Mouse (Mus musculus) heart, embryonic 10.5 days (tissue): ENCODE results near the gene Cdhr4. TPM values are rescaled to one million over a fixed set of nuclear protein-coding genes. Genes with fewer than 3 reads are reported as not detected.
A peak's percentile ranks its signal among the peaks of the same experiment; 100 is the strongest.

Experiments used
- DNase-seq: peaks from one replicate; pipeline ENCODE4 v3.0.0-alpha.2; 2017; ENCODE audit warnings: low spot score
- H3K27ac ChIP-seq: fragments of 300-500 bp; sonication (generic); 2 replicates; pipeline ENCODE4 v1.5.1; 2016; ENCODE audit warnings: mild to moderate bottlenecking
- H3K27me3 ChIP-seq: fragments of 300-500 bp; sonication (generic); 2 replicates; pipeline ENCODE4 v1.6.1; 2016; ENCODE audit warnings: mild to moderate bottlenecking; ENCODE audit not compliant: poor library complexity, insufficient read depth, severe bottlenecking
- H3K36me3 ChIP-seq: fragments of 300-500 bp; sonication (generic); 2 replicates; pipeline ENCODE4 v1.6.1; 2016; ENCODE audit warnings: mild to moderate bottlenecking, moderate library complexity
- H3K4me1 ChIP-seq: fragments of 300-500 bp; sonication (generic); 2 replicates; pipeline ENCODE4 v1.6.1; 2016; ENCODE audit warnings: mild to moderate bottlenecking
- H3K4me3 ChIP-seq: fragments of 300-500 bp; sonication (generic); 2 replicates; pipeline ENCODE4 v1.5.1; 2016; ENCODE audit warnings: mild to moderate bottlenecking, moderate library complexity
- H3K9me3 ChIP-seq: fragments of 300-500 bp; sonication (generic); 2 replicates; pipeline ENCODE4 v1.6.1; 2016; ENCODE audit warnings: mild to moderate bottlenecking, moderate library complexity
- WGBS: fragments of 180-500 bp; shearing (Covaris S2); methylation state at CpG from one replicate; pipeline ENCODE4 v1.1.7; 2016; 5-methylcytosine and 5-hydroxymethylcytosine counted together
- polyA plus RNA-seq: library from polyadenylated mRNA; unstranded; fragments of >200 nt; fragmentation: Nextera tagmentation; extraction: Ambion mirVana; gene quantifications from 2 replicates; pipeline ENCODE4 v1.2.1, GENCODE M21; 2016

Gene Cdhr4
- polyA plus RNA-seq, 1 experiment from 2014 or later, result 4.0 TPM

- peak overlapping the region; percentile 67; the same call in 1 of the 2 replicates for H3K27ac ChIP-seq
- H3K27me3 ChIP-seq, result no peaks in the 10 kb centered on the region
- DNase-seq, result peak; percentile 94
- no peak overlapping the region for H3K4me3 ChIP-seq
- H3K36me3 ChIP-seq, result peaks cover 73% of the 10 kb centered on the region
- no peaks in the 10 kb centered on the region for H3K9me3 ChIP-seq
- H3K4me1 ChIP-seq, result peaks cover 17% of the 10 kb centered on the region
- 21% methylated on average over 5 of the region's 5 CpGs for WGBS
Observed at GRCm38 (mm10) chr9:107963700-107964099, 28.6 kb upstream of the Cdhr4 start.

- Histone ChIP-seq H3K36me3 (peaks cover 71% of the 10 kb centered on the region), H3K4me3 (no peak overlapping the region), H3K27ac (peak overlapping the region; percentile 67), H3K4me1 (peaks cover 17% of the 10 kb centered on the region), H3K27me3 (no peaks in the 10 kb centered on the region), H3K9me3 (no peaks in the 10 kb centered on the region)
- no peak for DNase-seq
- WGBS, result 88% methylated on average over 9 of the region's 9 CpGs
Observed at GRCm38 (mm10) chr9:107964681-107965080, 27.6 kb upstream of the Cdhr4 start.

DNA sequence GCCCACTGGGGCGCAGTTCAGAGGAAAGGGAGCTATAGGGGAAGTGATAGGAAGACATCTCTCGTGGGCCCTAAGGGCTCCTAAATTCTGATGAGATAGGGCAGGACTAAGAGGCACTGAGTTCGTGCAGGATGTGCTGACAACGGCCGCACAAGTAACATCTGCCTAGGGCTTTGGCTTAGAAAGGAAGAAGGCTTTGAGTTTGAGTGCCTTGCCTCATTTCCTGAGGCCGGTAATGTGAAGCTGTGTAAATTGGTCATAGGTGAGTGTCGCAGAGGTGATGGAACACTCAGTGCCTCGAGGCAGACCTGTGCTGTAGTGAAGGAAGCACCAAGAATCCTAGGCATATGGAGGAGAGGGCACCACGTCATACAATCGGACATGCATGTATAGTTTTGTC is 25.6 kb upstream of the Cdhr4 start:
- WGBS, result 81% methylated on average over 10 of the region's 10 CpGs
- H3K9me3 ChIP-seq, result no peaks in the 10 kb centered on the region
- no peaks in the 10 kb centered on the region for H3K27me3 ChIP-seq
- peaks cover 71% of the 10 kb centered on the region for H3K36me3 ChIP-seq
- peak overlapping the region; percentile 4; the same call in 1 of the 2 replicates for H3K27ac ChIP-seq
- peaks cover 27% of the 10 kb centered on the region for H3K4me1 ChIP-seq
- DNase-seq, result no peak
- H3K4me3 ChIP-seq, result no peak overlapping the region

DNA sequence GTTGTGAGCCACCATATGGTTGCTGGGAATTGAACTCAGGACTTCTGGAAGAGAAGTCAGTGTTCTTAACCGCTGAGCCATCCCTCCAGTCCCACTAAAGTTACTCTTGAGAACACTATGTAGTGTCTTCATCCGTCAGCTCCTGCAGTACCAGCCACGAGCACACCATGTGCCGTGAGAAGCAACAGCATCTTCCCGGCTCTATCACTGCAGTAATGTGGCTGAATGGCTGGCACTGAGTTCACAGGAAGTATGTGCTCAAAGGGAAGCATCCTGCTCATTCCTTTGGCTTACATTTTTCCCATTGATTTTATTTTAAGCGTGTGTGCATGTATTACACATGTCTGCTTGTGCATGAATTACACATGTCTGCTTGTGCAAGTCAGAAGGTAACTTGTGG is 24.9 kb upstream of the Cdhr4 start:
- H3K27me3 ChIP-seq, result no peaks in the 10 kb centered on the region
- peaks cover 25% of the 10 kb centered on the region for H3K4me1 ChIP-seq
- H3K36me3 ChIP-seq, result peaks cover 71% of the 10 kb centered on the region
- WGBS, result 80% methylated on average over 6 of the region's 6 CpGs
- H3K9me3 ChIP-seq, result no peaks in the 10 kb centered on the region
- H3K27ac ChIP-seq, result no peak overlapping the region
- DNase-seq, result no peak
- no peak overlapping the region for H3K4me3 ChIP-seq

DNA sequence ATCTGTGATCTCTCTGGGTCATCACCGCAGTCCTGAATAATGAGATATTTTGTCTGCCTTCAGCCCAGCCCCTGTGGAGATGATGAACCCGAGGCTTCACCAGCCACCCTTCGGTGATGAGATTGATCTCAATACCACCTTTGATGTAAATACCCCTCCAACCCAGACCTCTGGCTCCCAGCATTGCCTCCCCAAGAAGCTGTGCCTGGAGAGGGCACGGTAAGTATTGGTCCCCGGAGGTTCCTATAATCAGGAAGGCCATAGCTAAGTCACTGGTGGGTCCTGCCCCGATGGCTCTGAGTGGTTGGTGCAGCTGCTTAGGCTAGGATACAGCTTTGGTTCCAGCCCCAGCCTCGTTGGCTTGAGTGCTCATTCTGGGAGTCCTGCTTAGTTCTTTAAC is 23.8 kb upstream of the Cdhr4 start:
- 84% methylated on average over 7 of the region's 7 CpGs for WGBS
- Histone ChIP-seq H3K27ac (no peak overlapping the region), H3K4me1 (peaks cover 24% of the 10 kb centered on the region; the same call in 1 of the 2 replicates), H3K9me3 (no peaks in the 10 kb centered on the region), H3K4me3 (no peak overlapping the region), H3K27me3 (no peaks in the 10 kb centered on the region), H3K36me3 (peaks cover 66% of the 10 kb centered on the region)
- DNase-seq, result no peak

DNA sequence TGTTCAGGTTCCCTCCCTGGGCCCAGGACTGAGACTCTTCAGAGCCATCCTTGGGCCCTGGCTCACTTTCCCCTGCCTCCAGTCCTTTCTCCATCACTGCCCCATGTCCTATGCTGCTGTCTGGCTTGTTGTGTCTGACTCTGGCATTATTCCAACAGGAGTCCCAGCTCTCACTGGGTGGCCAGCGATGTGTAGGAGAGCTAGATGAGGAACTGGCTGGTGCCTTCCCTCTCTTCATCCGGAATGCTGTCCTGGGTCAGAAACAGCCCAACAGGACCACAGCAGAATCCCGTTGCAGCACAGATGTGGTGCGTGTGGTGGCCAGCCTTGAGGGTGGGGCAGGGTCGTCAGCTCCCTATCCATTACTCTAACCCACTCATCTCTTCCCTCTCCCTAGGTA is 22.0 kb upstream of the Cdhr4 start:
- peaks cover 32% of the 10 kb centered on the region for H3K4me1 ChIP-seq
- H3K4me3 ChIP-seq, result no peak overlapping the region
- H3K9me3 ChIP-seq, result no peaks in the 10 kb centered on the region
- WGBS, result 93% methylated on average over 5 of the region's 5 CpGs
- no peak for DNase-seq
- H3K27ac ChIP-seq, result peak overlapping the region; percentile 59; the same call in 1 of the 2 replicates
- H3K27me3 ChIP-seq, result no peaks in the 10 kb centered on the region
- H3K36me3 ChIP-seq, result peaks cover 54% of the 10 kb centered on the region

DNA sequence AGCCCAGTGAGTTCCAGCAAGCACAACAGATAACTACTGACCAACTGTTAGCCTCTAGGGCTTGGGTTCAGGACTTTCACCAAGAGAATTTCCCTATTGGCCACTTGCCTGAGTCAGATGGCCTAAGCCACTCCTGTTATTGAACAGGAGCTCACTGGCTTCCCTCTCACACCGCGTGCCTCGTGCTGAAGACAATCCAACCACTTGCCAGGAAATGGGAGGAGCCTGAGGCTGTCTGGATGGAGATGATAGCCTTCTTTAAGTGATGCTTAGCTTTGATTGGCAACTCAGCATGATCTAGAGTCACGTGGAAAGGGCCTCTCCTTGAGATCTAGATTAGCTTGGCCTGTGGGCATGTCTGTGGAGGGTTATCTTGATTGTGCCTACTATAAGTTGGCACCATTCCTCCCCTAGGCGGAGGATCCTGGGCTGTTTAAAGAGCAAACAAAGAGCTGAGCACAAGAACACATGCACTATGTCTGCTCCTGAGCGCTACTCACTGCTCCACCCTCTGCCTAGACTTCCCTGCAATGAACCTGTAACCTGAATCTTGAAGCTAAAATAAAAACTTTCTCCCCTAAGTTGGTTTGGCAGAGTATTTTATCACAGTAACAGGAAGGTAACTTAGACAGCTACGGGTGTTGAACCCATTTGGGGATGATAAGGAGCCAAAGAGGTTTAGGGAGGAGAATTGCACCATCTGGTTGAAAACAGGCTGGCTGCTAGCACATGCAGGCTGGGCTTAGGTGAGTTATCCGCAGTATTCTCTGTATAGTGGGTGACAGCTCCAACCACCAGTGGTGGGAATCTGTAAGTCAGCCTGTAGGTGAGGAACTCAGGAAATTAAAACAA is 20.4 kb upstream of the Cdhr4 start:
- peak overlapping the region; percentile 59 for H3K27ac ChIP-seq
- 55% methylated on average over 8 of the region's 8 CpGs for WGBS
- H3K4me1 ChIP-seq, result peaks cover 44% of the 10 kb centered on the region

GRCm38 (mm10) chr9:107974491-107975171 is 17.7 kb upstream of the Cdhr4 start:
- H3K4me1 ChIP-seq, result peaks cover 61% of the 10 kb centered on the region
- peak overlapping the region; percentile 54 for H3K4me3 ChIP-seq
- H3K27me3 ChIP-seq, result no peaks in the 10 kb centered on the region
- H3K27ac ChIP-seq, result peak overlapping the region; percentile 92
- no peaks in the 10 kb centered on the region for H3K9me3 ChIP-seq
- peak; percentile 87 for DNase-seq
- peaks cover 51% of the 10 kb centered on the region for H3K36me3 ChIP-seq
- WGBS, result 36% methylated on average over 10 of the region's 10 CpGs

More for the DNA sequence above, 20.4 kb upstream of the Cdhr4 start:
- Histone ChIP-seq H3K4me3 (no peak overlapping the region), H3K27me3 (no peaks in the 10 kb centered on the region), H3K36me3 (peaks cover 50% of the 10 kb centered on the region), H3K9me3 (no peaks in the 10 kb centered on the region)
- peak; percentile 91 for DNase-seq

DNA sequence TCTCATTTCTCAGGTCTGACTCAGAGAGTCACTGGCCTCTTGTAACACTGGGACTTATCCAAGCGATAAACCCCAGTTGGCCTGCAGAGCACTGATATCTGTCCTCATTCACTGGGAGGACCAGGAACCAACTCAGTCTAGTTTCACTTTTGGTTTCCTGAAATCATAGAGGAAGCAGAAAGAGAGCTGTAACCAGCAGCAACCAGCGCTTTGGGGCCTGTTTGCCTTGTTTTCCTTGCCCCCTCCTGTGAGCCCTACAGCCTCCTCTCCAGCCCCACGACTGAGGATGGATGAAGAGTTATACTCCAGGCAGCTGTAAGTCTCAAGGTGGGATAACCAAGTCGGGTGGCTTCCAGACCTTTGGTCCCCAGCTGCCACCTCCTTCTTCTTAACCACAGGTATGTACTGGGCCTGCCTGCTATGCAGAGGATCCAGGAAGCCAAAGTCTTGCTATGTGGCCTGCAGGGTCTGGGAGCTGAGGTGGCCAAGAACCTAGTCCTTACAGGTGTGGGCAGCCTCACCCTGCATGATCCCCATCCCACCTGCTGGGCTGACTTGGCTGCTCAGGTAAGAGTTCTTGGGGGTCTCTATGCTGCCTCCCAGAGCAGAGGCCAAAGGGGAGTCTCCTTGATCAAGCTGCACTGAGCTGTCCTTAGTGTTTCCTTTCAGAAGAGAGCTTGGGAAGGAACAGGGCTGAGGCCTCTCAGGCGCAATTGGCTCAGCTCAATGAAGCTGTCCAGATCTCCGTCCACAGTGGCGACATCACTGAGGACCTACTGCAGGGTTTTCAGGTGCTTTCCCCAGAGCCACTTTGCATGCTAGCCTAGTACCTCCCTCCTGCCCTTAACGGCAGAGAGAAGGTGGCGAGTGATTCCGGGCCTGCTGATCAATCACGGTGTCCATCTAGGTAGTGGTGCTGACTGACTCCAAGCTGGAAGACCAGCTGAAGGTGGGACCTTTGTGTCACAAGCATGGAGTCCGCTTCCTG is 16.6 kb upstream of the Cdhr4 start, which contains the start of gene Uba7:
Gene Uba7 (plus strand): TSS at position 107 of the 988 bp plus-strand sequence.
- Histone ChIP-seq H3K9me3 (no peaks in the 10 kb centered on the region), H3K27ac (peak within 1 kb of the TSS; percentile 92), H3K4me1 (peaks cover 66% of the 10 kb centered on the region), H3K27me3 (no peaks in the 10 kb centered on the region), H3K4me3 (peak within 1 kb of the TSS; percentile 54), H3K36me3 (peaks cover 47% of the 10 kb centered on the region)
- WGBS, result 40% methylated on average over 12 of the region's 12 CpGs
- DNase-seq, result peak; percentile 93

DNA sequence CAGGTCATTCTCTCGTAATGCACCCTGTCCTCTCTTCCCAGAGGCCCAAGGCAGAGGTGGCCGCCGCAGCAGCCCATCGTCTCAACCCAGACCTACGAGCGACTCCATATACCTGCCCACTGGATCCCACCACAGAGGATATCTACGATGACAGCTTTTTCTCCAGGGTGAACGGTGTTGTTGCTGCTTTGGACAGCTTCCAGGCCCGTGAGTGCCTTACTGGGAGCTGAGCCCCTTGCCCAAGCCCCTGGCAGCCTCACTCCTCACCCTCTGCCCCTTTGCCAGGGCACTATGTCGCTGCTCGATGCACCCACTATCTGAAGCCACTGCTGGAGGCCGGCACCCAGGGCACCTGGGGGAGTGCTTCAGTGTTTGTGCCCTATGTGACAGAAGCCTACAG is 13.5 kb upstream of the Cdhr4 start:
- 89% methylated on average over 12 of the region's 12 CpGs for WGBS
- Histone ChIP-seq H3K9me3 (no peaks in the 10 kb centered on the region), H3K36me3 (peaks cover 25% of the 10 kb centered on the region), H3K27me3 (no peaks in the 10 kb centered on the region), H3K4me3 (no peak overlapping the region), H3K27ac (peak overlapping the region; percentile 92), H3K4me1 (peaks cover 85% of the 10 kb centered on the region)
- DNase-seq, result no peak

GRCm38 (mm10) chr9:107981684-107982605 is 10.4 kb upstream of the Cdhr4 start:
- H3K27ac ChIP-seq, result peak overlapping the region; percentile 92
- peaks cover 74% of the 10 kb centered on the region for H3K4me1 ChIP-seq
- WGBS, result 42% methylated on average over 7 of the region's 7 CpGs

More at GRCm38 (mm10) chr9:107981684-107982605, 10.4 kb upstream of the Cdhr4 start:
- Histone ChIP-seq H3K4me3 (peak overlapping the region; percentile 86), H3K9me3 (no peaks in the 10 kb centered on the region), H3K27me3 (no peaks in the 10 kb centered on the region), H3K36me3 (peaks cover 30% of the 10 kb centered on the region)
- DNase-seq, result peak; percentile 84
